Mouse (Mus musculus): ENCODE results near the gene Rora.

DNA sequence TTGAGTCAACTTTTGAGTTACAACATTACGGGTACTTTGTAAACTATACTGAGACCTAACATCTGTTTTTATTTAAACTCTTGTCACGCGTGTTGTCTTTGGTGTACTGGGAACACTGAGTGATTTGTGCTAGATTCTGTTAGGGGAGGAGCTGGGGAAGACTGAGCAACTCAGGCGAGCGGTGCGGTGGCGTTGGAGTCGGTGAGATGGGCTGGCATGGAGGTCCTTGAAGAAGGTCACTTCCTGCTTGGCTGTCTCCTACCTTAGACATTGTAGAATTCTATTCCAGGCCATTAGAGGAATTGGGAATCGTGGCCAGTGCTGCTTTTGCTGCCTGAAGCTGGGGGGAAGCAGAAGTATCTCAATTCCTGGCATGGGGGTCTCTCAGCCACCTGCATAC is 162.3 kb downstream of the Rora start:
- TF ChIP-seq POLR2A (IDR thresholded peaks at IDR 0.05; ENCODE audit: control insufficient read depth, extremely low read depth, insufficient read depth, low read length, poor library complexity) (no peak), CTCF (IDR thresholded peaks at IDR 0.05; ENCODE audit: borderline replicate concordance, control insufficient read depth, extremely low read depth, insufficient read depth, low read length, poor library complexity) (no peak)

Data from thymus, adult 2 months (tissue).